Mouse (Mus musculus) stomach, embryonic 14.5 days (tissue): ENCODE measurements at regions not wholly inside any gene's neighbourhood (a gene's known extent, or its start where the extent isn't known, plus 50 kb on each side); places are given as distances from the start of the nearest gene placed in this dataset.
A peak's percentile ranks its signal among the peaks of the same experiment; 100 is the strongest.

ENCODE experiments used
- ATAC-seq: fragments of 200-750 bp; cut with Nextera tagmentation; 2 replicates; pipeline ENCODE4 v1.8.0; 2017; ENCODE audit warnings: low read depth, moderate TSS enrichment; ENCODE audit not compliant: insufficient number of reproducible peaks, insufficient read depth, low FRiP score
- H3K27ac ChIP-seq: fragments of 300-500 bp; sonication (generic); 2 replicates; pipeline ENCODE4 v1.5.1; 2014; ENCODE audit warnings: mild to moderate bottlenecking, low read length, moderate library complexity, mixed read lengths
- H3K27me3 ChIP-seq: fragments of 300-500 bp; sonication (generic); 2 replicates; pipeline ENCODE4 v1.6.1; 2014; ENCODE audit warnings: low read length, control low read depth, mixed read lengths; ENCODE audit not compliant: control insufficient read depth, insufficient read depth
- H3K36me3 ChIP-seq: fragments of 300-500 bp; sonication (generic); 2 replicates; pipeline ENCODE4 v1.6.1; 2014; ENCODE audit warnings: mild to moderate bottlenecking, control low read depth, low read length, moderate library complexity, mixed read lengths; ENCODE audit not compliant: control insufficient read depth, insufficient read depth
- H3K4me1 ChIP-seq: fragments of 300-500 bp; sonication (generic); 2 replicates; pipeline ENCODE4 v1.6.1; 2014; ENCODE audit warnings: low read length, control low read depth, mixed read lengths; ENCODE audit not compliant: control insufficient read depth, insufficient read depth
- H3K4me2 ChIP-seq: fragments of 300-500 bp; sonication (generic); replicated peaks from 2 replicates; pipeline ENCODE4 v1.6.1; 2014; ENCODE audit warnings: low read depth, low read length, control low read depth
- H3K4me3 ChIP-seq: fragments of 300-500 bp; sonication (generic); 2 replicates; pipeline ENCODE4 v1.5.1; 2014; ENCODE audit warnings: low read depth, low read length, control low read depth
- H3K9ac ChIP-seq: fragments of 300-500 bp; sonication (generic); replicated peaks from 2 replicates; pipeline ENCODE4 v1.6.1; 2014; ENCODE audit warnings: low read depth, mild to moderate bottlenecking, control low read depth, low read length, moderate library complexity, mixed read lengths
- H3K9me3 ChIP-seq: fragments of 300-500 bp; sonication (generic); 2 replicates; pipeline ENCODE4 v1.6.1; 2016; ENCODE audit warnings: low read depth, low read length, control low read depth; ENCODE audit not compliant: control insufficient read depth
- WGBS: fragments of 180-500 bp; shearing (Covaris S2); extraction: QIAGEN DNeasy Blood & Tissue Kit; methylation state at CpG from one replicate; pipeline ENCODE4 v1.1.7; 2014; 5-methylcytosine and 5-hydroxymethylcytosine counted together

GRCm38 (mm10) chr10:25082930-25083329, 155.6 kb upstream of the Arg1 start:
- Histone ChIP-seq H3K27me3 (no peaks in the 10 kb centered on the region), H3K4me1 (no peaks in the 10 kb centered on the region), H3K4me3 (no peak overlapping the region), H3K36me3 (no peaks in the 10 kb centered on the region), H3K4me2 (0 out of 2 replicates have a peak overlapping the region, but pooled peaks have one; percentile 4), H3K27ac (no peak overlapping the region), H3K9ac (no peak overlapping the region), H3K9me3 (no peaks in the 10 kb centered on the region)
- WGBS: 52% methylated on average over 10 of the region's 10 CpGs
- ATAC-seq: no peak

DNA sequence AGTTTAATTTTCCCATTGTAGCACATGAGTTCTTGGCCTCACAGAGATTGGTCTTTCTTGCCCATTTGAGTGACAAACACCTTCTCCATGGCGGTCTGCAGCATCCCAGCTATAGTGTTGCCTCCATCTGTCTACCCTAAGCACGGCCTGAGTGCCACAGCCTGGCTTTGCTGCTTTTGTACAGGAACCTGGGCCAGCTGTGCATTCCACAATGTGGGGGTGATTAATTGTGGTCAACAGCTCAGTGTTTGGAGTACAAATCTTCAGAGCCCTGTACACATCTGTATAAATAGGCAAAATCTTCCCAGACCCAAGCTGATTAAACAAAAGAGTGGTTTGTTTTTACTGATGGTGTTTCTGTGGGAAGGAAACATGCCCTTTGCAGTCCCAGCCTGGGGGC, 145.3 kb upstream of the Arg1 start:
- 37% methylated on average over 2 of the region's 2 CpGs for WGBS

DNA sequence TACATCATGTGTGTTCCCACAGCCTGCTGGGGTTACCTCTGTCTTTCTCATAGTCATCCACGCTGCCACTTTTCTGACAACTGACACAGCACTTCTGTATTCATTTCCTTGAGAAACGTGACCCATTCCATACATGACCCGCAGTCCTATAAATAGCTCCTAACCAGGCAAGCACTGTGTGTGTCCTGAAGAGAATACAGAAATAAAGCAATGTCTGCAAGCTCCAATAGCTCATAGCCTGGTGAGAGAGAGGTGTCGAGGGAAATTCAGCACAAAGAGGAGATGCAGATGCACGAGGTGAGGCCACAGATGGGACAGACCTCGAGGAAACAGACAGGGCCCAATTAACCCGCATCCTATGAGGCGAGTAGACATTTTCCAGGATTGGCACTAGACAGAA, 141.0 kb upstream of the Arg1 start:
- Histone ChIP-seq H3K4me3 (no peak overlapping the region), H3K4me2 (no peak overlapping the region), H3K27me3 (no peaks in the 10 kb centered on the region), H3K27ac (no peak overlapping the region), H3K4me1 (peaks cover 3% of the 10 kb centered on the region; the same call in 1 of the 2 replicates), H3K9me3 (peaks cover 5% of the 10 kb centered on the region; the same call in 1 of the 2 replicates), H3K9ac (no peak overlapping the region), H3K36me3 (no peaks in the 10 kb centered on the region)
- 53% methylated on average over 8 of the region's 8 CpGs for WGBS
- ATAC-seq: no peak

More for the DNA sequence above, 145.3 kb upstream of the Arg1 start:
- ATAC-seq: no peak
- H3K4me2 ChIP-seq: no peak overlapping the region
- H3K36me3 ChIP-seq: no peaks in the 10 kb centered on the region
- H3K4me3 ChIP-seq: no peak overlapping the region
- peaks cover 3% of the 10 kb centered on the region; the same call in 1 of the 2 replicates for H3K4me1 ChIP-seq
- peaks cover 3% of the 10 kb centered on the region; the same call in 1 of the 2 replicates for H3K9me3 ChIP-seq
- no peaks in the 10 kb centered on the region for H3K27me3 ChIP-seq
- no peak overlapping the region for H3K27ac ChIP-seq
- H3K9ac ChIP-seq: no peak overlapping the region

GRCm38 (mm10) chr10:25064701-25065362, 137.5 kb upstream of the Arg1 start:
- ATAC-seq: no peak
- Histone ChIP-seq H3K27ac (no peak overlapping the region), H3K27me3 (no peaks in the 10 kb centered on the region), H3K4me3 (no peak overlapping the region), H3K9ac (no peak overlapping the region), H3K9me3 (0 out of 2 replicates have a peak, but pooled peaks cover 2% of the 10 kb centered on the region), H3K4me1 (0 out of 2 replicates have a peak, but pooled peaks cover 4% of the 10 kb centered on the region), H3K36me3 (no peaks in the 10 kb centered on the region), H3K4me2 (no peak overlapping the region)
- 79% methylated on average over 6 of the region's 6 CpGs for WGBS

- no peak for ATAC-seq
- Histone ChIP-seq H3K4me3 (no peak overlapping the region), H3K27ac (no peak overlapping the region), H3K36me3 (no peaks in the 10 kb centered on the region), H3K9ac (no peak overlapping the region), H3K4me1 (0 out of 2 replicates have a peak, but pooled peaks cover 4% of the 10 kb centered on the region), H3K27me3 (no peaks in the 10 kb centered on the region), H3K4me2 (no peak overlapping the region), H3K9me3 (0 out of 2 replicates have a peak, but pooled peaks cover 2% of the 10 kb centered on the region)
- 23% methylated on average over 13 of the region's 13 CpGs for WGBS
Observed at GRCm38 (mm10) chr10:25061402-25062055, 134.2 kb upstream of the Arg1 start.

- Histone ChIP-seq H3K27me3 (no peaks in the 10 kb centered on the region), H3K9ac (no peak overlapping the region), H3K36me3 (no peaks in the 10 kb centered on the region), H3K27ac (no peak overlapping the region), H3K4me3 (no peak overlapping the region), H3K9me3 (no peaks in the 10 kb centered on the region), H3K4me1 (0 out of 2 replicates have a peak, but pooled peaks cover 4% of the 10 kb centered on the region), H3K4me2 (no peak overlapping the region)
- WGBS: 81% methylated on average over 11 of the region's 11 CpGs
- no peak for ATAC-seq
Observed at GRCm38 (mm10) chr10:25058694-25059093, 131.4 kb upstream of the Arg1 start.

- Histone ChIP-seq H3K36me3 (no peaks in the 10 kb centered on the region), H3K27ac (no peak overlapping the region), H3K4me3 (no peak overlapping the region), H3K9me3 (no peaks in the 10 kb centered on the region), H3K9ac (no peak overlapping the region), H3K4me1 (no peaks in the 10 kb centered on the region), H3K4me2 (no peak overlapping the region), H3K27me3 (no peaks in the 10 kb centered on the region)
- ATAC-seq: no peak
- WGBS: 69% methylated on average over 3 of the region's 3 CpGs
Observed at GRCm38 (mm10) chr10:25051998-25052397, 124.7 kb upstream of the Arg1 start.

GRCm38 (mm10) chr10:25051368-25051874, 124.1 kb upstream of the Arg1 start:
- Histone ChIP-seq H3K36me3 (no peaks in the 10 kb centered on the region), H3K9ac (no peak overlapping the region), H3K9me3 (no peaks in the 10 kb centered on the region), H3K4me1 (no peaks in the 10 kb centered on the region), H3K4me2 (no peak overlapping the region), H3K4me3 (no peak overlapping the region), H3K27me3 (no peaks in the 10 kb centered on the region), H3K27ac (no peak overlapping the region)
- 78% methylated on average over 5 of the region's 5 CpGs for whole genome bisulfite sequencing
- ATAC-seq: no peak
